Mouse (Mus musculus): Measurements from ENCODE around the gene Syt12. TPM values are rescaled to one million over a fixed set of nuclear protein-coding genes. Genes with fewer than 3 reads are reported as not detected.

Syt12 gene
- polyA plus RNA-seq, 1 experiment from 2014 or later, result 0.27 TPM

GRCm38 (mm10) chr19:4420153-4420910, 56.9 kb downstream of the Syt12 start:
- H3K27ac ChIP-seq (ENCODE audit: low read depth, low read length), result no peak overlapping the region
- DNase-seq (ENCODE audit: low spot score) (no peak), ATAC-seq (replicated peaks; ENCODE audit: low FRiP score) (no peak)
- no peak overlapping the region for H3K4me2 ChIP-seq
- no peak overlapping the region for H3K9ac ChIP-seq (ENCODE audit: low read depth, low read length)
- 0 out of 2 replicates have a peak, but pooled peaks cover 2% of the 10 kb centered on the region for H3K4me1 ChIP-seq (replicated peaks; ENCODE audit: control insufficient read depth, insufficient read depth, low read length)
- 69% methylated on average over 8 of the region's 8 CpGs for WGBS
- H3K27me3 ChIP-seq (replicated peaks; ENCODE audit: control insufficient read depth, insufficient read depth, low read length), result no peaks in the 10 kb centered on the region
- no peak overlapping the region for H3K4me3 ChIP-seq (ENCODE audit: low read depth, low read length)
- H3K36me3 ChIP-seq (ENCODE audit: control insufficient read depth, insufficient read depth, low read length), result peaks cover 5% of the 10 kb centered on the region; the same call in 1 of the 2 replicates
- H3K9me3 ChIP-seq (ENCODE audit: control insufficient read depth, low read length), result no peaks in the 10 kb centered on the region

- 89% methylated on average over 5 of the region's 5 CpGs for WGBS
- Histone ChIP-seq H3K4me1 (replicated peaks; ENCODE audit: control insufficient read depth, insufficient read depth, low read length) (0 out of 2 replicates have a peak, but pooled peaks cover 2% of the 10 kb centered on the region), H3K36me3 (ENCODE audit: control insufficient read depth, insufficient read depth, low read length) (peaks cover 3% of the 10 kb centered on the region; the same call in 1 of the 2 replicates), H3K27me3 (replicated peaks; ENCODE audit: control insufficient read depth, insufficient read depth, low read length) (no peaks in the 10 kb centered on the region), H3K4me3 (ENCODE audit: low read depth, low read length) (no peak overlapping the region), H3K9ac (ENCODE audit: low read depth, low read length) (no peak overlapping the region), H3K4me2 (no peak overlapping the region), H3K9me3 (ENCODE audit: control insufficient read depth, low read length) (no peaks in the 10 kb centered on the region), H3K27ac (ENCODE audit: low read depth, low read length) (no peak overlapping the region)
- no peak for ATAC-seq (replicated peaks; ENCODE audit: low FRiP score)
- DNase-seq (ENCODE audit: low spot score), result no peak
These were observed 57.5 kb downstream of the Syt12 start for GRCm38 (mm10) chr19:4419711-4420110.

- Histone ChIP-seq H3K27me3 (replicated peaks; ENCODE audit: control insufficient read depth, insufficient read depth, low read length) (no peaks in the 10 kb centered on the region), H3K9ac (ENCODE audit: low read depth, low read length) (no peak overlapping the region), H3K27ac (ENCODE audit: low read depth, low read length) (no peak overlapping the region), H3K4me3 (ENCODE audit: low read depth, low read length) (no peak overlapping the region), H3K4me2 (no peak overlapping the region), H3K36me3 (ENCODE audit: control insufficient read depth, insufficient read depth, low read length) (peaks cover 3% of the 10 kb centered on the region; the same call in 1 of the 2 replicates), H3K9me3 (ENCODE audit: control insufficient read depth, low read length) (no peaks in the 10 kb centered on the region), H3K4me1 (replicated peaks; ENCODE audit: control insufficient read depth, insufficient read depth, low read length) (0 out of 2 replicates have a peak, but pooled peaks cover 2% of the 10 kb centered on the region)
- no peak for ATAC-seq (replicated peaks; ENCODE audit: low FRiP score)
- DNase-seq (ENCODE audit: low spot score), result no peak
These were observed 59.5 kb downstream of the Syt12 start for GRCm38 (mm10) chr19:4417713-4418112.

GRCm38 (mm10) chr19:4417183-4417582, 60.1 kb downstream of the Syt12 start:
- ATAC-seq (replicated peaks; ENCODE audit: low FRiP score), result peak; percentile 54; the same call in 1 of the 2 replicates
- no peak for DNase-seq (ENCODE audit: low spot score)

GRCm38 (mm10) chr19:4414631-4415030, 62.6 kb downstream of the Syt12 start:
- 86% methylated on average over 1 of the region's 1 CpGs for whole genome bisulfite sequencing
- Histone ChIP-seq H3K27me3 (replicated peaks; ENCODE audit: control insufficient read depth, insufficient read depth, low read length) (no peaks in the 10 kb centered on the region), H3K36me3 (ENCODE audit: control insufficient read depth, insufficient read depth, low read length) (no peaks in the 10 kb centered on the region), H3K9me3 (ENCODE audit: control insufficient read depth, low read length) (no peaks in the 10 kb centered on the region), H3K27ac (ENCODE audit: low read depth, low read length) (no peak overlapping the region), H3K4me1 (replicated peaks; ENCODE audit: control insufficient read depth, insufficient read depth, low read length) (no peaks in the 10 kb centered on the region), H3K4me3 (ENCODE audit: low read depth, low read length) (no peak overlapping the region), H3K4me2 (no peak overlapping the region), H3K9ac (ENCODE audit: low read depth, low read length) (no peak overlapping the region)
- no peak for ATAC-seq (replicated peaks; ENCODE audit: low FRiP score)
- DNase-seq (ENCODE audit: low spot score), result no peak

More at GRCm38 (mm10) chr19:4417183-4417582, 60.1 kb downstream of the Syt12 start:
- H3K4me1 ChIP-seq (replicated peaks; ENCODE audit: control insufficient read depth, insufficient read depth, low read length), result 0 out of 2 replicates have a peak, but pooled peaks cover 2% of the 10 kb centered on the region
- no peak overlapping the region for H3K4me3 ChIP-seq (ENCODE audit: low read depth, low read length)
- no peak overlapping the region for H3K27ac ChIP-seq (ENCODE audit: low read depth, low read length)
- H3K27me3 ChIP-seq (replicated peaks; ENCODE audit: control insufficient read depth, insufficient read depth, low read length), result no peaks in the 10 kb centered on the region
- no peaks in the 10 kb centered on the region for H3K9me3 ChIP-seq (ENCODE audit: control insufficient read depth, low read length)
- no peak overlapping the region for H3K9ac ChIP-seq (ENCODE audit: low read depth, low read length)
- peaks cover 3% of the 10 kb centered on the region; the same call in 1 of the 2 replicates for H3K36me3 ChIP-seq (ENCODE audit: control insufficient read depth, insufficient read depth, low read length)
- WGBS, result 0% methylated on average over 1 of the region's 1 CpGs
- H3K4me2 ChIP-seq, result no peak overlapping the region

- no peaks in the 10 kb centered on the region for H3K27me3 ChIP-seq (replicated peaks; ENCODE audit: control insufficient read depth, insufficient read depth, low read length)
- no peaks in the 10 kb centered on the region for H3K36me3 ChIP-seq (ENCODE audit: control insufficient read depth, insufficient read depth, low read length)
- H3K4me2 ChIP-seq, result no peak overlapping the region
- H3K4me3 ChIP-seq (ENCODE audit: low read depth, low read length), result no peak overlapping the region
- DNase-seq (ENCODE audit: low spot score) (no peak), ATAC-seq (replicated peaks; ENCODE audit: low FRiP score) (no peak)
- no peaks in the 10 kb centered on the region for H3K9me3 ChIP-seq (ENCODE audit: control insufficient read depth, low read length)
- no peaks in the 10 kb centered on the region for H3K4me1 ChIP-seq (replicated peaks; ENCODE audit: control insufficient read depth, insufficient read depth, low read length)
- no peak overlapping the region for H3K27ac ChIP-seq (ENCODE audit: low read depth, low read length)
- no peak overlapping the region for H3K9ac ChIP-seq (ENCODE audit: low read depth, low read length)
- WGBS, result 36% methylated on average over 2 of the region's 2 CpGs
These were observed 68.2 kb downstream of the Syt12 start for GRCm38 (mm10) chr19:4409062-4409461.

- Histone ChIP-seq H3K4me2 (no peak overlapping the region), H3K9ac (ENCODE audit: low read depth, low read length) (no peak overlapping the region), H3K36me3 (ENCODE audit: control insufficient read depth, insufficient read depth, low read length) (no peaks in the 10 kb centered on the region), H3K27ac (ENCODE audit: low read depth, low read length) (no peak overlapping the region), H3K4me1 (replicated peaks; ENCODE audit: control insufficient read depth, insufficient read depth, low read length) (no peaks in the 10 kb centered on the region), H3K27me3 (replicated peaks; ENCODE audit: control insufficient read depth, insufficient read depth, low read length) (no peaks in the 10 kb centered on the region), H3K9me3 (ENCODE audit: control insufficient read depth, low read length) (no peaks in the 10 kb centered on the region), H3K4me3 (ENCODE audit: low read depth, low read length) (no peak overlapping the region)
- no peak for DNase-seq (ENCODE audit: low spot score)
- no peak for ATAC-seq (replicated peaks; ENCODE audit: low FRiP score)
- WGBS, result 84% methylated on average over 2 of the region's 2 CpGs
These were observed 72.4 kb downstream of the Syt12 start for GRCm38 (mm10) chr19:4404840-4405239.

- H3K27ac ChIP-seq (ENCODE audit: low read depth, low read length), result no peak overlapping the region
- no peak overlapping the region for H3K4me3 ChIP-seq (ENCODE audit: low read depth, low read length)
- H3K4me2 ChIP-seq, result no peak overlapping the region; the same call in 1 of the 2 replicates
- H3K4me1 ChIP-seq (replicated peaks; ENCODE audit: control insufficient read depth, insufficient read depth, low read length), result peaks cover 14% of the 10 kb centered on the region
- no peak overlapping the region for H3K9ac ChIP-seq (ENCODE audit: low read depth, low read length)
- WGBS, result 62% methylated on average over 4 of the region's 4 CpGs
- H3K36me3 ChIP-seq (ENCODE audit: control insufficient read depth, insufficient read depth, low read length), result no peaks in the 10 kb centered on the region
- no peaks in the 10 kb centered on the region for H3K27me3 ChIP-seq (replicated peaks; ENCODE audit: control insufficient read depth, insufficient read depth, low read length)
- no peaks in the 10 kb centered on the region for H3K9me3 ChIP-seq (ENCODE audit: control insufficient read depth, low read length)
- ATAC-seq (replicated peaks; ENCODE audit: low FRiP score), result no peak
- DNase-seq (ENCODE audit: low spot score), result no peak
These were observed 78.3 kb downstream of the Syt12 start for GRCm38 (mm10) chr19:4398959-4399358.

GRCm38 (mm10) chr19:4398630-4398948, 78.7 kb downstream of the Syt12 start:
- Histone ChIP-seq H3K4me1 (replicated peaks; ENCODE audit: control insufficient read depth, insufficient read depth, low read length) (peaks cover 17% of the 10 kb centered on the region), H3K9ac (ENCODE audit: low read depth, low read length) (peak overlapping the region; percentile 88), H3K9me3 (ENCODE audit: control insufficient read depth, low read length) (no peaks in the 10 kb centered on the region), H3K27ac (ENCODE audit: low read depth, low read length) (peak overlapping the region; percentile 87; the same call in 1 of the 2 replicates), H3K36me3 (ENCODE audit: control insufficient read depth, insufficient read depth, low read length) (peaks cover 1% of the 10 kb centered on the region; the same call in 1 of the 2 replicates), H3K4me2 (peak overlapping the region; percentile 99), H3K4me3 (ENCODE audit: low read depth, low read length) (peak overlapping the region; percentile 80), H3K27me3 (replicated peaks; ENCODE audit: control insufficient read depth, insufficient read depth, low read length) (no peaks in the 10 kb centered on the region)
- no peak for DNase-seq (ENCODE audit: low spot score)
- WGBS, result 33% methylated on average over 8 of the region's 8 CpGs
- no peak for ATAC-seq (replicated peaks; ENCODE audit: low FRiP score)

Measured in liver, embryonic 11.5 days (tissue).